Mouse (Mus musculus): ENCODE measurements at regions not wholly inside any gene's neighbourhood (a gene's known extent, or its start where the extent isn't known, plus 50 kb on each side); places are given as distances from the start of the nearest gene placed in this dataset.

- no peak for ATAC-seq (replicated peaks; ENCODE audit: low FRiP score, poor library complexity, severe bottlenecking)
Observed at GRCm38 (mm10) chr15:62567431-62567830, 1277.5 kb downstream of the Gsdmc2 start.

GRCm38 (mm10) chr15:62566106-62566511, 1278.9 kb downstream of the Gsdmc2 start:
- no peak for ATAC-seq (replicated peaks; ENCODE audit: low FRiP score, poor library complexity, severe bottlenecking)

- no peak for ATAC-seq (replicated peaks; ENCODE audit: low FRiP score, poor library complexity, severe bottlenecking)
Observed at GRCm38 (mm10) chr15:62533233-62533632, 1311.7 kb downstream of the Gsdmc2 start.

GRCm38 (mm10) chr15:62528975-62529374, 1316.0 kb downstream of the Gsdmc2 start:
- ATAC-seq (replicated peaks; ENCODE audit: low FRiP score, poor library complexity, severe bottlenecking), result no peak

- no peak for ATAC-seq (replicated peaks; ENCODE audit: low FRiP score, poor library complexity, severe bottlenecking)
Observed at GRCm38 (mm10) chr15:62524628-62525027, 1320.3 kb downstream of the Gsdmc2 start.

- no peak for ATAC-seq (replicated peaks; ENCODE audit: low FRiP score, poor library complexity, severe bottlenecking)
Observed at GRCm38 (mm10) chr15:62524135-62524534, 1320.8 kb downstream of the Gsdmc2 start.

- no peak for ATAC-seq (replicated peaks; ENCODE audit: low FRiP score, poor library complexity, severe bottlenecking)
Observed at GRCm38 (mm10) chr15:62513462-62513861, 1331.5 kb downstream of the Gsdmc2 start.

- no peak for ATAC-seq (replicated peaks; ENCODE audit: low FRiP score, poor library complexity, severe bottlenecking)
Observed at GRCm38 (mm10) chr15:62511461-62511860, 1333.5 kb downstream of the Gsdmc2 start.

GRCm38 (mm10) chr15:62503866-62504265, 1341.1 kb downstream of the Gsdmc2 start:
- ATAC-seq (replicated peaks; ENCODE audit: low FRiP score, poor library complexity, severe bottlenecking), result no peak

GRCm38 (mm10) chr15:62500966-62501365, 1344.0 kb downstream of the Gsdmc2 start:
- ATAC-seq (replicated peaks; ENCODE audit: low FRiP score, poor library complexity, severe bottlenecking), result no peak

GRCm38 (mm10) chr15:62500522-62500921, 1344.5 kb downstream of the Gsdmc2 start:
- ATAC-seq (replicated peaks; ENCODE audit: low FRiP score, poor library complexity, severe bottlenecking), result no peak

GRCm38 (mm10) chr15:62496193-62496592, 1348.8 kb downstream of the Gsdmc2 start:
- no peak for ATAC-seq (replicated peaks; ENCODE audit: low FRiP score, poor library complexity, severe bottlenecking)

GRCm38 (mm10) chr15:62492350-62492749, 1352.6 kb downstream of the Gsdmc2 start:
- ATAC-seq (replicated peaks; ENCODE audit: low FRiP score, poor library complexity, severe bottlenecking), result no peak

GRCm38 (mm10) chr15:62490548-62490947, 1354.4 kb downstream of the Gsdmc2 start:
- no peak for ATAC-seq (replicated peaks; ENCODE audit: low FRiP score, poor library complexity, severe bottlenecking)

- ATAC-seq (replicated peaks; ENCODE audit: low FRiP score, poor library complexity, severe bottlenecking), result no peak
Observed at GRCm38 (mm10) chr15:62486540-62486939, 1358.4 kb downstream of the Gsdmc2 start.

- ATAC-seq (replicated peaks; ENCODE audit: low FRiP score, poor library complexity, severe bottlenecking), result no peak
Observed at GRCm38 (mm10) chr15:62484350-62484749, 1360.6 kb downstream of the Gsdmc2 start.

- no peak for ATAC-seq (replicated peaks; ENCODE audit: low FRiP score, poor library complexity, severe bottlenecking)
Observed at GRCm38 (mm10) chr15:62483534-62483933, 1361.4 kb downstream of the Gsdmc2 start.

GRCm38 (mm10) chr15:62482357-62482756, 1362.6 kb downstream of the Gsdmc2 start:
- ATAC-seq (replicated peaks; ENCODE audit: low FRiP score, poor library complexity, severe bottlenecking), result no peak

- ATAC-seq (replicated peaks; ENCODE audit: low FRiP score, poor library complexity, severe bottlenecking), result no peak
Observed at GRCm38 (mm10) chr15:62477779-62478178, 1367.2 kb downstream of the Gsdmc2 start.

GRCm38 (mm10) chr15:62476452-62476851, 1368.5 kb downstream of the Gsdmc2 start:
- ATAC-seq (replicated peaks; ENCODE audit: low FRiP score, poor library complexity, severe bottlenecking), result no peak

- no peak for ATAC-seq (replicated peaks; ENCODE audit: low FRiP score, poor library complexity, severe bottlenecking)
Observed at GRCm38 (mm10) chr15:62470683-62471331, 1374.2 kb downstream of the Gsdmc2 start.

- ATAC-seq (replicated peaks; ENCODE audit: low FRiP score, poor library complexity, severe bottlenecking), result no peak
Observed at GRCm38 (mm10) chr15:62468076-62468475, 1376.9 kb downstream of the Gsdmc2 start.
